Mouse (Mus musculus) erythroblast, embryonic 14.5 days (primary cell): ENCODE results near the gene Scaf11. TPM values are rescaled to one million over a fixed set of nuclear protein-coding genes. Genes with fewer than 3 reads are reported as not detected.

Experiments used
- H3K27me3 ChIP-seq: 2 replicates; pipeline ENCODE4 v1.6.1; 2012; ENCODE audit warnings: inconsistent platforms; ENCODE audit not compliant: control insufficient read depth
- H3K36me3 ChIP-seq: 2 replicates; pipeline ENCODE4 v1.6.1; 2012; ENCODE audit warnings: mild to moderate bottlenecking, inconsistent platforms; ENCODE audit not compliant: control insufficient read depth
- H3K4me1 ChIP-seq: 2 replicates; pipeline ENCODE4 v1.6.1; 2012; ENCODE audit warnings: inconsistent platforms; ENCODE audit not compliant: control insufficient read depth
- H3K4me3 ChIP-seq: replicated peaks from 2 replicates; pipeline ENCODE3; 2012; ENCODE audit warnings: moderate library complexity, mild to moderate bottlenecking, inconsistent platforms
- H3K9me3 ChIP-seq: 2 replicates; pipeline ENCODE4 v1.6.1; 2012; ENCODE audit warnings: low read length, inconsistent platforms, mixed read lengths; ENCODE audit not compliant: control insufficient read depth
- GATA1 ChIP-seq: IDR thresholded peaks from 2 replicates; pipeline ENCODE4 v1.6.1; 2012; ENCODE audit warnings: low read length, inconsistent platforms, mixed read lengths
- TAL1 ChIP-seq: IDR thresholded peaks from 3 replicates; pipeline ENCODE4 v1.6.1; 2012; ENCODE audit warnings: low read length, inconsistent platforms, mixed read lengths
- polyA plus RNA-seq: library from polyadenylated mRNA; stranded (reverse); fragments of >175 nt; gene quantifications from 2 replicates; pipeline ENCODE4 v1.2.3, GENCODE M21; 2012

Gene Scaf11
- polyA plus RNA-seq, 1 experiment, result 2.7 TPM

GRCm38 (mm10) chr15:96419920-96420319 lies 40.7 kb downstream of the Scaf11 start:
- no peak for TF ChIP-seq TAL1
- no peak for TF ChIP-seq GATA1
- Histone ChIP-seq H3K27me3 (no peaks in the 10 kb centered on the region), H3K9me3 (no peaks in the 10 kb centered on the region), H3K4me1 (no peaks in the 10 kb centered on the region), H3K4me3 (no peak overlapping the region), H3K36me3 (peaks cover 99% of the 10 kb centered on the region)

GRCm38 (mm10) chr15:96418161-96418560 lies 42.5 kb downstream of the Scaf11 start:
- H3K4me1 ChIP-seq, result no peaks in the 10 kb centered on the region
- H3K27me3 ChIP-seq, result no peaks in the 10 kb centered on the region
- H3K4me3 ChIP-seq, result no peak overlapping the region
- no peaks in the 10 kb centered on the region for H3K9me3 ChIP-seq
- TF ChIP-seq GATA1, result no peak
- TF ChIP-seq TAL1, result no peak
- peaks cover 99% of the 10 kb centered on the region for H3K36me3 ChIP-seq

- Histone ChIP-seq H3K27me3 (no peaks in the 10 kb centered on the region), H3K36me3 (peaks cover 89% of the 10 kb centered on the region), H3K4me1 (no peaks in the 10 kb centered on the region), H3K4me3 (no peak overlapping the region), H3K9me3 (no peaks in the 10 kb centered on the region)
- TF ChIP-seq TAL1 (no peak), GATA1 (no peak)
Measured at GRCm38 (mm10) chr15:96408717-96409121, 51.9 kb downstream of the Scaf11 start.

DNA sequence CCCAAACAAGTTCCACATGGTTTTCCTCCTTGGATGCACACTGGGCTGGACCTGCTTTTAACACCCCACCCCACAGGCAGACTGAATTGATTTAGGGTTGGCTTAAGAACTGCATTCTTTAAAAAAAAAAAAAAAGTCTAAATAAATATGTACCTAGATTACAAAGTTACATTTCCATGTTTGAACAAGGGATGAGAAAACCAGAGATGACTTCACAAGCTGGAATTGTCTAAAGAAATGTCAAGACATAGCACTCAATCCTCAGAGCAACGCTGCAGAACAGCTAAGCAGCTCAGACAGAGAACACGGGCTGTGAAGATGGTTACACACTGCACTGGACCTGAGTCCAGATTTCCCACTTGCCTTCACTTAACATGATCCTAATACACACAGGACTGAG lies 53.5 kb downstream of the Scaf11 start:
- TF ChIP-seq GATA1 (no peak), TAL1 (no peak)
- H3K4me1 ChIP-seq, result no peaks in the 10 kb centered on the region
- no peaks in the 10 kb centered on the region for H3K9me3 ChIP-seq
- peaks cover 89% of the 10 kb centered on the region for H3K36me3 ChIP-seq
- H3K4me3 ChIP-seq, result no peak overlapping the region
- H3K27me3 ChIP-seq, result no peaks in the 10 kb centered on the region

- Histone ChIP-seq H3K4me1 (no peaks in the 10 kb centered on the region), H3K4me3 (no peak overlapping the region), H3K36me3 (peaks cover 87% of the 10 kb centered on the region), H3K9me3 (no peaks in the 10 kb centered on the region), H3K27me3 (no peaks in the 10 kb centered on the region)
- TF ChIP-seq TAL1, result no peak
- no peak for TF ChIP-seq GATA1
Measured at GRCm38 (mm10) chr15:96406253-96406652, 54.4 kb downstream of the Scaf11 start.

DNA sequence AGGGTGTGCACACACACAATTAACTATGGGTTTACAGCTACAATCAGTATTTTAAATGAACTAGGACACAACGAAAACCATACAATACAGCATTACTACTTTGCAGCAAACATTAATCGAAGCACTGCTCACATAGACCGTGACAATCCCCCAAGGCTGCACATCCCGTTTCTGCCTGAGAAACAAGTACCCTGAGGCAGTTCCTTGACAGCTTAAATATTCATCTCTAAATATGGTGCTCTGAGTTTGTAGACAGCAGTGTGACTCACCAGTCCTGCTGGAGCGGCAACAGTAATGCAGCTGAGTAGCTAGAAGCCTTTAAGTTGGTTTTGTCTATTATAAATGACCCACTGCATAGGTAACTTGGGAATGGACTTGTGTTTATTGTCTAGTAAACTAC lies 55.1 kb downstream of the Scaf11 start:
- Histone ChIP-seq H3K9me3 (no peaks in the 10 kb centered on the region), H3K36me3 (peaks cover 83% of the 10 kb centered on the region), H3K27me3 (no peaks in the 10 kb centered on the region), H3K4me1 (no peaks in the 10 kb centered on the region), H3K4me3 (no peak overlapping the region)
- TF ChIP-seq TAL1, result no peak

- Histone ChIP-seq H3K4me3 (no peak overlapping the region), H3K4me1 (no peaks in the 10 kb centered on the region), H3K27me3 (no peaks in the 10 kb centered on the region), H3K9me3 (no peaks in the 10 kb centered on the region), H3K36me3 (peaks cover 90% of the 10 kb centered on the region)
- TF ChIP-seq GATA1, result no peak
- TF ChIP-seq TAL1, result no peak
Measured at GRCm38 (mm10) chr15:96398333-96398732, 62.3 kb downstream of the Scaf11 start.

- Histone ChIP-seq H3K4me3 (no peak overlapping the region), H3K9me3 (no peaks in the 10 kb centered on the region), H3K27me3 (no peaks in the 10 kb centered on the region), H3K4me1 (no peaks in the 10 kb centered on the region), H3K36me3 (peaks cover 89% of the 10 kb centered on the region)
- no peak for TF ChIP-seq TAL1
- TF ChIP-seq GATA1, result no peak
Measured at GRCm38 (mm10) chr15:96396641-96397344, 63.9 kb downstream of the Scaf11 start.

DNA sequence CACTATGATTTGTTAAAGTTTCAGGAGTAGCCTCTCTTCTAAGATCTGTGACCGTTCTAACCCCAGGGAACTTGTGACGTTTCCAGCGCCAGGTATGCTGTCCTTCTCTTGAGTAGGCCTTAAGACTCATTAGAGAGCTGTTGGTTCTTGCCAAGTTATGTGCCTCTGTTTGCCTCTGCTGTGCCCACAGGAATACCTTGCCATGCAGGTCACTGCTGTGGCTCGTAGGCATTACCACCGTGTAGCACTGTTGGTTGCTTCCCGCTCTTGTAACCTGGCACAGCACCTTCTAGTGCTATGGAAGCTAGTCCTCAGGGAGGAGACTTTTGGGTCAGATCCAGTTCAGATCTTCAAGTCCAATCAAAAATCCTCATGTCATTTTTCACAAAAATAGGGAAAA lies 65.6 kb downstream of the Scaf11 start:
- Histone ChIP-seq H3K4me3 (no peak overlapping the region), H3K9me3 (no peaks in the 10 kb centered on the region), H3K27me3 (no peaks in the 10 kb centered on the region), H3K36me3 (peaks cover 94% of the 10 kb centered on the region), H3K4me1 (no peaks in the 10 kb centered on the region)
- TF ChIP-seq TAL1 (no peak), GATA1 (no peak)

DNA sequence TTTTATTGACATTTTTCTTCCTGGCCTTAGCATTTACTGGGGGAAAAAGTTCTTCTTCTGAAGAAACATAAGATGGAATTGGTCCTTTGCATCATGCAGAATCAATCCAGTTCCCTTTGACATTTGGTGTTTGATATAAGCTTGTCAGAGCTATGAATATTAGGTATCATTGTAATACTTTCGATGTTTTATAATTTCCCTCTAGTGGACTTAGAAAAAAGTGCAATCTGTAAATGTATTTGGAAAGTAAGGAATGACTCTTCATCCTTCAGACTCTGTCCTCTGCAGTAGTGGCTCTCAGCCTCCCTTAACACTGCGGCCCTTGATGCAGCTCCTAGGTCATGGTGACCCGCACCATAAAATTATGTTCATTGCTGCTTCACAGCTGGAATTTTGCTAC lies 67.8 kb downstream of the Scaf11 start:
- Histone ChIP-seq H3K27me3 (no peaks in the 10 kb centered on the region), H3K4me3 (no peak overlapping the region), H3K36me3 (peaks cover 96% of the 10 kb centered on the region), H3K4me1 (no peaks in the 10 kb centered on the region), H3K9me3 (no peaks in the 10 kb centered on the region)
- TF ChIP-seq TAL1 (no peak), GATA1 (no peak)
